Mouse (Mus musculus) bone marrow, adult 2 months (tissue): ENCODE measurements around the gene Gm9857.

Experiments
- CTCF ChIP-seq: fragments of 200-500 bp; IDR thresholded peaks from 2 replicates; pipeline ENCODE4 v1.5.1; 2011; ENCODE audit warnings: low read length, control low read depth; ENCODE audit not compliant: control insufficient read depth, insufficient read depth
- POLR2A ChIP-seq: fragments of 200-500 bp; IDR thresholded peaks from 2 replicates; pipeline ENCODE4 v1.6.1; 2011; ENCODE audit warnings: low read depth, mild to moderate bottlenecking, control low read depth, low read length, borderline replicate concordance; ENCODE audit not compliant: control insufficient read depth

- TF ChIP-seq CTCF: no peak
- TF ChIP-seq POLR2A: no peak
These were observed 17.7 kb upstream of the Gm9857 start for GRCm38 (mm10) chr3:108957976-108958375.
